Mouse (Mus musculus) kidney, postnatal 0 days (tissue): Measurements from ENCODE around the gene Mapk3. TPM values are rescaled to one million over a fixed set of nuclear protein-coding genes. Genes with fewer than 3 reads are reported as not detected.

Experiments used
- ATAC-seq: fragments of 200-750 bp; cut with Nextera tagmentation; replicated peaks from 2 replicates; pipeline ENCODE4 v1.8.0; 2017; ENCODE audit warnings: low read depth, moderate number of reproducible peaks, moderate TSS enrichment, moderate library complexity; ENCODE audit not compliant: low FRiP score
- DNase-seq: peaks from one replicate; pipeline ENCODE4 v3.0.0-alpha.2; 2016; ENCODE audit warnings: low spot score
- H3K27ac ChIP-seq: fragments of 300-500 bp; sonication (generic); 2 replicates; pipeline ENCODE4 v1.5.1; 2014; ENCODE audit warnings: mild to moderate bottlenecking
- H3K27me3 ChIP-seq: fragments of 300-500 bp; sonication (generic); 2 replicates; pipeline ENCODE4 v1.6.1; 2014; ENCODE audit warnings: low read length, mixed read lengths; ENCODE audit not compliant: insufficient read depth
- H3K36me3 ChIP-seq: fragments of 300-500 bp; sonication (generic); 2 replicates; pipeline ENCODE4 v1.6.1; 2014; ENCODE audit warnings: low read length, mixed read lengths; ENCODE audit not compliant: insufficient read depth
- H3K4me1 ChIP-seq: fragments of 300-500 bp; sonication (generic); replicated peaks from 2 replicates; pipeline ENCODE4 v1.6.1; 2014; ENCODE audit warnings: antibody characterized with exemption, low read length, mixed read lengths; ENCODE audit not compliant: insufficient read depth
- H3K4me2 ChIP-seq: fragments of 300-500 bp; sonication (generic); 2 replicates; pipeline ENCODE4 v1.6.1; 2014; ENCODE audit warnings: mild to moderate bottlenecking, low read length, moderate library complexity, mixed read lengths
- H3K4me3 ChIP-seq: fragments of 300-500 bp; sonication (generic); replicated peaks from 2 replicates; pipeline ENCODE4 v1.5.1; 2014; ENCODE audit warnings: low read depth, low read length
- H3K9ac ChIP-seq: fragments of 300-500 bp; sonication (generic); 2 replicates; pipeline ENCODE4 v1.6.1; 2014; ENCODE audit warnings: low read depth, low read length
- H3K9me3 ChIP-seq: fragments of 300-500 bp; sonication (generic); replicated peaks from 2 replicates; pipeline ENCODE4 v1.6.1; 2016; ENCODE audit warnings: low read length, inconsistent platforms, mixed read lengths
- CTCF ChIP-seq: IDR thresholded peaks from 2 replicates; pipeline ENCODE4 v1.5.1; 2016; ENCODE audit warnings: antibody characterized with exemption, low read depth, mild to moderate bottlenecking, moderate library complexity
- WGBS: fragments of 180-500 bp; shearing (Covaris S2); extraction: QIAGEN DNeasy Blood & Tissue Kit; methylation state at CpG from one replicate; pipeline ENCODE4 v1.1.7; 2014; 5-methylcytosine and 5-hydroxymethylcytosine counted together
- polyA plus RNA-seq: library from polyadenylated mRNA; unstranded; fragments of >200 nt; fragmentation: Nextera tagmentation; extraction: Ambion mirVana; gene quantifications from 2 replicates; pipeline ENCODE4 v1.2.1, GENCODE M21; 2015

Gene Mapk3
- polyA plus RNA-seq, 1 experiment from 2014 or later, result 63.0 TPM

GRCm38 (mm10) chr7:126785056-126785455 is 25.7 kb downstream of the Mapk3 start:
- Histone ChIP-seq H3K27ac (no peak overlapping the region), H3K36me3 (peaks cover 58% of the 10 kb centered on the region), H3K4me2 (no peak overlapping the region), H3K4me3 (no peak overlapping the region), H3K9me3 (no peaks in the 10 kb centered on the region), H3K4me1 (peaks cover 10% of the 10 kb centered on the region; the same call in 1 of the 2 replicates), H3K27me3 (no peaks in the 10 kb centered on the region), H3K9ac (no peak overlapping the region)
- ATAC-seq (no peak), DNase-seq (no peak)
- 46% methylated on average over 4 of the region's 4 CpGs for WGBS
- no peak for TF ChIP-seq CTCF

GRCm38 (mm10) chr7:126786142-126786541 is 26.7 kb downstream of the Mapk3 start:
- no peaks in the 10 kb centered on the region for H3K27me3 ChIP-seq
- H3K27ac ChIP-seq, result no peak overlapping the region
- peaks cover 10% of the 10 kb centered on the region for H3K4me1 ChIP-seq
- WGBS, result 82% methylated on average over 14 of the region's 14 CpGs
- no peak overlapping the region for H3K4me2 ChIP-seq
- no peaks in the 10 kb centered on the region for H3K9me3 ChIP-seq
- peaks cover 58% of the 10 kb centered on the region for H3K36me3 ChIP-seq
- TF ChIP-seq CTCF, result no peak
- DNase-seq (no peak), ATAC-seq (no peak)
- H3K4me3 ChIP-seq, result no peak overlapping the region
- H3K9ac ChIP-seq, result no peak overlapping the region

- Histone ChIP-seq H3K4me3 (no peak overlapping the region), H3K4me1 (peaks cover 8% of the 10 kb centered on the region), H3K27ac (no peak overlapping the region), H3K9me3 (no peaks in the 10 kb centered on the region), H3K36me3 (peaks cover 62% of the 10 kb centered on the region), H3K27me3 (no peaks in the 10 kb centered on the region), H3K9ac (no peak overlapping the region), H3K4me2 (no peak overlapping the region)
- ATAC-seq (no peak), DNase-seq (no peak)
- 91% methylated on average over 4 of the region's 4 CpGs for WGBS
- no peak for TF ChIP-seq CTCF
These were observed 29.7 kb downstream of the Mapk3 start for GRCm38 (mm10) chr7:126789141-126789540.

- H3K4me3 ChIP-seq, result peak within 1 kb of the TSS; percentile 98
- DNase-seq, result peak; percentile 99
- H3K27ac ChIP-seq, result peak within 1 kb of the TSS; percentile 99
- peak; percentile 91 for ATAC-seq
- H3K4me1 ChIP-seq, result peaks cover 11% of the 10 kb centered on the region
- WGBS, result under 1% methylated on average over 81 of the region's 83 CpGs
- TF ChIP-seq CTCF, result no peak
- H3K9me3 ChIP-seq, result no peaks in the 10 kb centered on the region
- H3K9ac ChIP-seq, result peak within 1 kb of the TSS; percentile 96
- H3K4me2 ChIP-seq, result peak within 1 kb of the TSS; percentile 69
- H3K27me3 ChIP-seq, result no peaks in the 10 kb centered on the region
- peaks cover 54% of the 10 kb centered on the region for H3K36me3 ChIP-seq
These were observed 32.7 kb downstream of the Mapk3 start, which contains the start of gene Ppp4c for GRCm38 (mm10) chr7:126791851-126792720. Gene Ppp4c, minus strand, starts transcription at chr7:126792496.

DNA sequence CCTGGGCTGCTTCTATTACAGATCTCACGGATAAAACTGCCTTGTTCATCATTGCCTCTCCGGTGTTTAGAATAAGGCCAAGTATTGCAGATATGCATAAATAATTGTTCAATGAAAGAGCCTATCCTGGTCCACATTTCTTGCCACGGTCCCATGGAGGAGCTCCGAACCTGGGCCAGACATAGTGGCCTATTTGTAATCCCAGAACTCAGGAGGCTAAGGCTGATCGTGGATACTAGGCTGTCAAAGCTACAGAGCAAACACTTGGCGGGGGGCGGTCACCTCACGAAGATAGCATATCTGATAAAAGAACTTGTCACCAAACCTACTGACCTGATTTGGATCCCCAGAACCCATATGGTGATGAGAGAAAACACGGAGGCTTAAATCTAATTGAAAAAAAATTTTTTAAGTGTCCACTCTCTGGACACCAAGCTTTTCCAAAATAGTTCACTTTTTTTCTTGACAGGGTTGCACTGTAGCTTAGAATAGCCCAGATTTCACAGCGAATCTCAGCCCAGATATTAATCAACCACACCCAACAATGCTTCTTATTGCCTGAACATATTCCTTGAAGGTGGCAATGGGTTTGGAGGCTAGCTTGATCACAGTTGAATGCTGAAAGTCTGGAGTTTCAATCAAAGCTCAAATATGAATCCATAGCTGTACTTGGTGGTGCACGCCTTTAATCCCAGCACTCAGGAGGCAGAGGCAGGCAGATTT is 33.5 kb downstream of the Mapk3 start:
- Histone ChIP-seq H3K27me3 (no peaks in the 10 kb centered on the region), H3K27ac (peak overlapping the region; percentile 99), H3K9me3 (no peaks in the 10 kb centered on the region), H3K36me3 (peaks cover 46% of the 10 kb centered on the region), H3K4me2 (peak overlapping the region; percentile 69), H3K4me3 (peak overlapping the region; percentile 98), H3K4me1 (peaks cover 11% of the 10 kb centered on the region), H3K9ac (peak overlapping the region; percentile 19; the same call in 1 of the 2 replicates)
- TF ChIP-seq CTCF, result no peak
- DNase-seq (no peak), ATAC-seq (0 out of 2 replicates have a peak, but pooled peaks have one; percentile 0)
- 26% methylated on average over 11 of the region's 11 CpGs for WGBS
